Mouse (Mus musculus): Measurements from ENCODE around the gene Mroh2a. TPM values are rescaled to one million over a fixed set of nuclear protein-coding genes. Genes with fewer than 3 reads are reported as not detected.
A peak's percentile ranks its signal among the peaks of the same experiment; 100 is the strongest.

Gene Mroh2a
- total and polyA plus RNA-seq, 2 experiments from 2014 or later: 0.35 TPM; not detected in 1

DNA sequence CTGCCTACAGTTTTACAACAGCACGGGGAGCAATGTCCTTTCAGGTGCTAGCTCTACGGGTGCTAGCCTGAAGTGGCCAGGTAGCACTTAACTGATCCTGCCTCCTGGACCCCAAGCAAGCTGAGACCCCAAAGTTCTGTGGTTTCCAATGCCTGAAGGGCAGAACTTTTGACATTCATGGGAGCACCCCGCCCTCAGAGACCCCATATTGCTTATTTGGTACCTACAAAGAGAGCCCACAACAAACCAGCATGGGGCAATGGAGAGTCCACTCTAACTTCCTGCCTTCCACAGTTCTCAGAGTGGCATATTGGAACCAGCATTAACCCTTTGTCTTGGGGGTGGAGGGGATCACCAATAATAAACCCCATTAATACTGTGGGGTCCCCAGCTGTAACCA is 46.5 kb downstream of the Mroh2a start:
- Histone ChIP-seq H3K4me1 (ENCODE audit: insufficient read depth) (peaks cover 18% of the 10 kb centered on the region), H3K4me2 (ENCODE audit: low read depth) (no peak overlapping the region), H3K4me3 (ENCODE audit: low read depth, low read length) (no peak overlapping the region), H3K27me3 (ENCODE audit: insufficient read depth, low read length) (no peaks in the 10 kb centered on the region), H3K9ac (no peak overlapping the region), H3K27ac (ENCODE audit: low read depth, low read length) (no peak overlapping the region), H3K36me3 (ENCODE audit: insufficient read depth) (peaks cover 54% of the 10 kb centered on the region), H3K9me3 (ENCODE audit: low read length) (no peaks in the 10 kb centered on the region)
- no peak for TF ChIP-seq CTCF (IDR thresholded peaks at IDR 0.05; ENCODE audit: low read depth)
- 97% methylated on average over 3 of the region's 3 CpGs for WGBS
- ATAC-seq: no peak
- DNase-seq: no peak

- no peak for ATAC-seq
- no peak overlapping the region for H3K9ac ChIP-seq
- no peaks in the 10 kb centered on the region for H3K9me3 ChIP-seq (ENCODE audit: low read length)
- no peak for DNase-seq
- H3K27me3 ChIP-seq (ENCODE audit: insufficient read depth, low read length): no peaks in the 10 kb centered on the region
- TF ChIP-seq CTCF (IDR thresholded peaks at IDR 0.05; ENCODE audit: low read depth): no peak
- H3K27ac ChIP-seq (ENCODE audit: low read depth, low read length): no peak overlapping the region
- H3K36me3 ChIP-seq (ENCODE audit: insufficient read depth): peaks cover 49% of the 10 kb centered on the region
- no peak overlapping the region for H3K4me2 ChIP-seq (ENCODE audit: low read depth)
- 85% methylated on average over 4 of the region's 4 CpGs for WGBS
- peaks cover 18% of the 10 kb centered on the region for H3K4me1 ChIP-seq (ENCODE audit: insufficient read depth)
- no peak overlapping the region for H3K4me3 ChIP-seq (ENCODE audit: low read depth, low read length)
These were observed 47.0 kb downstream of the Mroh2a start for GRCm38 (mm10) chr1:88273832-88274231.

DNA sequence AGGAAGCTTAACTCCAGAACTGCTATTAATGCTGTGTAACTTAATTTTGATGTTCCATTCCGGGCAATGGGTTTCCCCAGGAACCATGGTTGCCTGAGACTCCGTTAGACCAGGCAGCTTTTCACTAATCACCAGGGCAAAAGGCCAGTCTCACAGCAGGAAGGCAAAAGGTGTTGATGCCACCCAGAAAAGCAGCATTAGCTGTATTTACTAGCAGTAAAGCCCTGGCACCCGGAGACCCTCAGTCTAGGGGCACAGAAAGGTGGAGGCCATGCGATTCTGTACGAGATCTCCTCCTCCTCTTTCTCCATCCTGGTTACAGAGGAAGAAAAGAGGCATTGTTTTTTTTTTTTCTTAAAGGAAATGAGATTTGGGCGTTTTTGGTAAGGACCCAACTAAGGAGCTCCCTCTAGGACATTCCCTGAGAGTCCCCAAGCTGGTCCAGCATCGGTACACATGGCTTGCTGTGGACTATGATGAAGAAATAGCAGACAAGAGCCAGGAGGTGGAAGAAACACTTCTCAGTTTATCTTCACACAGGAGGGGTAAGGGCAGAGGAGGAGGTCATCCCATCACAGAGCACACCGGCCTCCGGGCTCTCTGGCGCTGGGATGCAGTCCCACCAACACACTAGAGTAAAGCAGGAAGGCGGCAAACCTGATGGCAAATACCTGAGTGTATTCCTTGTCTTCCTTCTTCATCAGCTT is 47.7 kb downstream of the Mroh2a start:
- no peak for ATAC-seq

DNA sequence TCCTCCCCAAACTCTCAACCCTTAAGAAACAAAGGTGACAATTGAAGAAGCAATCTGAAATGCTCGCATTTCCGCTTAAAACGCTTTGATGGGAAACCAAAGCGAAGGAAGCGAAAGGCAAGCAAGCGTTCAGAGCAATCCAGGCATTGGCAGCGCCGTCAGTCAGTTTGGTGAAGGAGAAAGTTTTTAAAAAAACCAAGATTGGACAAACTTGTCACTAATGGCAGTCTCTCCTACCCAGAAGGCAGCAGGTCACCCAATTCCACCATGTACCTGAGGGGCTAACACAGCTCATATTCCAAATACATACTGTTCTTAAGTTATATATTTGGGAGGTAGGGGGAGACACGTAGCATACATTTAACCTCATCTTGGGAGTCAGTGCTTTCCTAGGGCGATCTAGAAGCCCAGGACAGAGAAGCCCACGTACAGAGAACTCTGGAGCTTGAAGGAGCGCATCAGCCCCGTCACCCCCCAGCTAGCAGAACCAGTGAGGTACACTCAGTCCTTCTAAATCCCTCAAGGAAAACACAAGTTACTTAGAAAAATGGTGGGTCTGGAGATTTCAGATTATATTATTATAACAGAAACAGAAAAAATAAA is 48.4 kb downstream of the Mroh2a start:
- TF ChIP-seq CTCF (IDR thresholded peaks at IDR 0.05; ENCODE audit: low read depth): no peak
- peaks cover 37% of the 10 kb centered on the region for H3K36me3 ChIP-seq (ENCODE audit: insufficient read depth)
- ATAC-seq (no peak), DNase-seq (no peak)
- no peaks in the 10 kb centered on the region for H3K27me3 ChIP-seq (ENCODE audit: insufficient read depth, low read length)
- no peak overlapping the region for H3K9ac ChIP-seq
- 72% methylated on average over 13 of the region's 13 CpGs for WGBS
- peaks cover 18% of the 10 kb centered on the region for H3K4me1 ChIP-seq (ENCODE audit: insufficient read depth)
- no peaks in the 10 kb centered on the region for H3K9me3 ChIP-seq (ENCODE audit: low read length)
- H3K27ac ChIP-seq (ENCODE audit: low read depth, low read length): no peak overlapping the region
- no peak overlapping the region for H3K4me2 ChIP-seq (ENCODE audit: low read depth)
- H3K4me3 ChIP-seq (ENCODE audit: low read depth, low read length): no peak overlapping the region

More for the DNA sequence above, 47.7 kb downstream of the Mroh2a start:
- Histone ChIP-seq H3K27ac (ENCODE audit: low read depth, low read length) (no peak overlapping the region), H3K9me3 (ENCODE audit: low read length) (no peaks in the 10 kb centered on the region), H3K27me3 (ENCODE audit: insufficient read depth, low read length) (no peaks in the 10 kb centered on the region), H3K4me3 (ENCODE audit: low read depth, low read length) (no peak overlapping the region), H3K36me3 (ENCODE audit: insufficient read depth) (peaks cover 42% of the 10 kb centered on the region), H3K9ac (no peak overlapping the region), H3K4me1 (ENCODE audit: insufficient read depth) (peaks cover 18% of the 10 kb centered on the region), H3K4me2 (ENCODE audit: low read depth) (no peak overlapping the region)
- TF ChIP-seq CTCF (IDR thresholded peaks at IDR 0.05; ENCODE audit: low read depth): no peak
- DNase-seq: no peak
- WGBS: 71% methylated on average over 11 of the region's 11 CpGs

- no peak for DNase-seq
- H3K9me3 ChIP-seq (ENCODE audit: low read length): no peaks in the 10 kb centered on the region
- H3K36me3 ChIP-seq (ENCODE audit: insufficient read depth): peaks cover 37% of the 10 kb centered on the region
- ATAC-seq: no peak
- peak overlapping the region; percentile 55 for H3K4me2 ChIP-seq (ENCODE audit: low read depth)
- peak overlapping the region; percentile 53 for H3K4me3 ChIP-seq (ENCODE audit: low read depth, low read length)
- H3K4me1 ChIP-seq (ENCODE audit: insufficient read depth): peaks cover 18% of the 10 kb centered on the region
- H3K27ac ChIP-seq (ENCODE audit: low read depth, low read length): no peak overlapping the region
- no peaks in the 10 kb centered on the region for H3K27me3 ChIP-seq (ENCODE audit: insufficient read depth, low read length)
- H3K9ac ChIP-seq: peak overlapping the region; percentile 59
- TF ChIP-seq CTCF (IDR thresholded peaks at IDR 0.05; ENCODE audit: low read depth): no peak
- WGBS: 64% methylated on average over 13 of the region's 13 CpGs
These were observed 49.1 kb downstream of the Mroh2a start for GRCm38 (mm10) chr1:88275698-88276523.

- Histone ChIP-seq H3K9me3 (ENCODE audit: low read length) (no peaks in the 10 kb centered on the region), H3K9ac (peak overlapping the region; percentile 59), H3K4me2 (ENCODE audit: low read depth) (peak overlapping the region; percentile 55), H3K36me3 (ENCODE audit: insufficient read depth) (peaks cover 33% of the 10 kb centered on the region), H3K27me3 (ENCODE audit: insufficient read depth, low read length) (no peaks in the 10 kb centered on the region), H3K27ac (ENCODE audit: low read depth, low read length) (no peak overlapping the region), H3K4me1 (ENCODE audit: insufficient read depth) (peaks cover 18% of the 10 kb centered on the region), H3K4me3 (ENCODE audit: low read depth, low read length) (peak overlapping the region; percentile 53)
- DNase-seq (no peak), ATAC-seq (peak; percentile 3)
- TF ChIP-seq CTCF (IDR thresholded peaks at IDR 0.05; ENCODE audit: low read depth): no peak
- 17% methylated on average over 10 of the region's 10 CpGs for WGBS
These were observed 49.8 kb downstream of the Mroh2a start for GRCm38 (mm10) chr1:88276524-88277097.
